18 mouse cellular contexts compared by ENCODE assay signal in the genomic region with DNA sequence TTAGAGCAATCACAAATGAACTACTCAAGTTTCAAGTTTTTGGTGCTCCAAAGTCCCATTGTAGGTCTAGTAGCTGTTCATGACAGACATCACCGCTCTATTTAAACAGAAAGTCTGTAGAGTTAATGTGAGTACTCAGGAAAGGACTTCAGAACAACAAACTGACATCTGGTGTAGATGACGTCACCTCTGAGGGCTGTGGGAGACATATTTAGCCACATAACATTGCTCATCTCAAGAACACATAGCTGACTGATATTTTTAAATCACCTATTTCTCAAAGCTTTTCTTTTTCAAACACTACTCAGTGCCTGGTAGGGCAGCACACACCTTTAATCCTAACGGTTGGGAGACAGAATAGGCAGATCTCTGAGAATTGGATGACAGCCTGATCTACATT. TPM values are rescaled to one million over a fixed set of nuclear protein-coding genes. Genes with fewer than 3 reads are reported as not detected.
DNase-seq lines count a peak whose midpoint lies in the region; ATAC-seq lines count a peak whose summit lies in the region.
"Had no signal": no experiment of that assay in that cellular context is flagged by ENCODE, and none has a peak within 500 bp of the region (broad histone marks: within the 10 kb centered on the region; RNA-seq: fewer than 3 reads in every experiment).

No protein-coding gene starts in this region.

- peak; percentile 41 for DNase-seq in layer of hippocampus, adult 9-11 months
- no peak for DNase-seq in layer of hippocampus, postnatal 36 days
- peak; percentile 62 for DNase-seq in right cerebral cortex, adult 18-20 months
- DNase-seq in right cerebral cortex, postnatal 14 days: no peak
- DNase-seq in A20 (ENCODE audit: low read depth, low spot score): peak; percentile 41
- peak; percentile 85 for DNase-seq in brain, adult 2 months (ENCODE audit: low read depth, low spot score)
- DNase-seq in heart, adult 9 months (ENCODE audit: low spot score in 2 of 2): no peak
- DNase-seq: adrenal gland, adult 8-10 months; adrenal gland, postnatal 36 days; cerebellum, adult 11 months; cerebellum, adult 8-10 months; cerebellum, postnatal 14 days; gastrocnemius, postnatal 36 days; heart, adult 11 months; heart, postnatal 10 days had no signal

- ATAC-seq in CD4-positive, CD25-positive, alpha-beta regulatory T cell, adult 4 months: no peak
- ATAC-seq: forebrain, embryonic 15.5 days; hindbrain, postnatal 0 days had no signal

RNA-seq across cellular contexts. Expression of gene Cfap97, which starts 34.4 kb away (rescaled TPM):
- 10 to 100 TPM; 23.8 to 24.6 TPM for total RNA-seq in layer of hippocampus, postnatal 36 days (2021)
- 10 to 100 TPM; 28.6 to 35.0 TPM for polyA plus RNA-seq in CD4-positive, CD25-positive, alpha-beta regulatory T cell, adult 4 months (2017; shearing (Covaris generic))

RNA-seq across cellular contexts. Expression of gene Snx25, which starts 34.8 kb away (rescaled TPM):
- 10 to 100 TPM; 44.4 to 45.6 TPM for total RNA-seq in layer of hippocampus, postnatal 36 days (2021)
- polyA plus RNA-seq in CD4-positive, CD25-positive, alpha-beta regulatory T cell, adult 4 months (2017; shearing (Covaris generic)): 1 to 10 TPM; 6.0 to 7.5 TPM

Comparison
In these comparisons a context has a peak if more than half of its experiments do, and no peak if none do; other contexts are left out.
1. DNase-seq: peak in layer of hippocampus, adult 9-11 months (single experiment), right cerebral cortex, adult 18-20 months (single experiment), A20 (single experiment) and brain, adult 2 months (single experiment); none in layer of hippocampus, postnatal 36 days (0 of 2), right cerebral cortex, postnatal 14 days (single experiment) and heart, adult 9 months (0 of 2).